Mouse (Mus musculus): ENCODE measurements around the gene Pibf1. TPM values are rescaled to one million over a fixed set of nuclear protein-coding genes. Genes with fewer than 3 reads are reported as not detected.

The Pibf1 gene
- total RNA-seq (2017): 30.0 to 60.2 TPM (median 31.0 TPM) in 3 replicates

- peak; percentile 99 for ATAC-seq (replicated peaks; ENCODE audit: insufficient number of reproducible peaks, low FRiP score, low TSS enrichment, poor library complexity, severe bottlenecking)
Observed at GRCm38 (mm10) chr14:99099267-99099966, at the start of gene Pibf1, which contains the start of gene Dis3. Gene Pibf1 (plus strand): TSS chr14:99099424. Gene Dis3 (minus strand): TSS chr14:99099770.

- ATAC-seq (replicated peaks; ENCODE audit: insufficient number of reproducible peaks, low FRiP score, low TSS enrichment, poor library complexity, severe bottlenecking): no peak
Observed at GRCm38 (mm10) chr14:99058959-99059586, 40.2 kb upstream of the Pibf1 start.

GRCm38 (mm10) chr14:99060616-99061015, 38.6 kb upstream of the Pibf1 start:
- ATAC-seq (replicated peaks; ENCODE audit: insufficient number of reproducible peaks, low FRiP score, low TSS enrichment, poor library complexity, severe bottlenecking): no peak

- 0 out of 2 replicates have a peak, but pooled peaks have one; percentile 35 for ATAC-seq (replicated peaks; ENCODE audit: insufficient number of reproducible peaks, low FRiP score, low TSS enrichment, poor library complexity, severe bottlenecking)
Observed at GRCm38 (mm10) chr14:99063091-99063490, 36.1 kb upstream of the Pibf1 start.

GRCm38 (mm10) chr14:99071146-99071545, 28.1 kb upstream of the Pibf1 start:
- ATAC-seq (replicated peaks; ENCODE audit: insufficient number of reproducible peaks, low FRiP score, low TSS enrichment, poor library complexity, severe bottlenecking): no peak

- no peak for ATAC-seq (replicated peaks; ENCODE audit: insufficient number of reproducible peaks, low FRiP score, low TSS enrichment, poor library complexity, severe bottlenecking)
Observed at GRCm38 (mm10) chr14:99088947-99089346, 10.3 kb upstream of the Pibf1 start.

GRCm38 (mm10) chr14:99099967-99100587, 853 bp downstream of the Pibf1 start:
- no peak for ATAC-seq (replicated peaks; ENCODE audit: insufficient number of reproducible peaks, low FRiP score, low TSS enrichment, poor library complexity, severe bottlenecking)

- ATAC-seq (replicated peaks; ENCODE audit: insufficient number of reproducible peaks, low FRiP score, low TSS enrichment, poor library complexity, severe bottlenecking): no peak
Observed at GRCm38 (mm10) chr14:99103050-99103449, 3.8 kb downstream of the Pibf1 start.

GRCm38 (mm10) chr14:99104542-99105123, 5.4 kb downstream of the Pibf1 start:
- no peak for ATAC-seq (replicated peaks; ENCODE audit: insufficient number of reproducible peaks, low FRiP score, low TSS enrichment, poor library complexity, severe bottlenecking)

GRCm38 (mm10) chr14:99106671-99107070, 7.4 kb downstream of the Pibf1 start:
- ATAC-seq (replicated peaks; ENCODE audit: insufficient number of reproducible peaks, low FRiP score, low TSS enrichment, poor library complexity, severe bottlenecking): no peak

GRCm38 (mm10) chr14:99107631-99108187, 8.5 kb downstream of the Pibf1 start:
- no peak for ATAC-seq (replicated peaks; ENCODE audit: insufficient number of reproducible peaks, low FRiP score, low TSS enrichment, poor library complexity, severe bottlenecking)

GRCm38 (mm10) chr14:99108762-99109161, 9.5 kb downstream of the Pibf1 start:
- ATAC-seq (replicated peaks; ENCODE audit: insufficient number of reproducible peaks, low FRiP score, low TSS enrichment, poor library complexity, severe bottlenecking): no peak

GRCm38 (mm10) chr14:99117576-99117975, 18.4 kb downstream of the Pibf1 start:
- ATAC-seq (replicated peaks; ENCODE audit: insufficient number of reproducible peaks, low FRiP score, low TSS enrichment, poor library complexity, severe bottlenecking): no peak

- ATAC-seq (replicated peaks; ENCODE audit: insufficient number of reproducible peaks, low FRiP score, low TSS enrichment, poor library complexity, severe bottlenecking): no peak
Observed at GRCm38 (mm10) chr14:99121584-99122339, 22.5 kb downstream of the Pibf1 start.

- ATAC-seq (replicated peaks; ENCODE audit: insufficient number of reproducible peaks, low FRiP score, low TSS enrichment, poor library complexity, severe bottlenecking): no peak
Observed at GRCm38 (mm10) chr14:99124076-99124475, 24.9 kb downstream of the Pibf1 start.

- ATAC-seq (replicated peaks; ENCODE audit: insufficient number of reproducible peaks, low FRiP score, low TSS enrichment, poor library complexity, severe bottlenecking): no peak
Observed at GRCm38 (mm10) chr14:99126713-99127112, 27.5 kb downstream of the Pibf1 start.

- no peak for ATAC-seq (replicated peaks; ENCODE audit: insufficient number of reproducible peaks, low FRiP score, low TSS enrichment, poor library complexity, severe bottlenecking)
Observed at GRCm38 (mm10) chr14:99127509-99127908, 28.3 kb downstream of the Pibf1 start.

GRCm38 (mm10) chr14:99129050-99129449, 29.8 kb downstream of the Pibf1 start:
- ATAC-seq (replicated peaks; ENCODE audit: insufficient number of reproducible peaks, low FRiP score, low TSS enrichment, poor library complexity, severe bottlenecking): no peak
